ENCODE assay signal across 15 mouse cellular contexts in the genomic region with DNA sequence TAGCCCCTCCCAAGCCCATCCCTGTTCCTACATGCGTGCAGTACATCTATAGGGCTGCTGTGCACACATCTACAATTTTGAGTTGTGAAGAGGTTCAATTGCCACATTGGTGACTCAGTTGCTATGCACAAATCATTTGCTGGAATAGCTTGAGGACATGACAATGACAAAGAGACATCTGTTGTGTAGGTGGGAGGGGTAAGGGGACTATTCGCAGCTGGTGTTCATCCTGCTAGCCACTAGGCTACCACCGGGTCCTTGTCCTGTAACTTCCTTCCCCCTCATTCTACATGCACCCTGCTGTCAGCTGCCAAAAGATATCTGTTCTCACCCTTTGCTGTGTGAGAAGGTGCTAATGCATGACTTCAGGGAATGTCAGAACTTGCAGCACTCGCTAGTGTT.
A peak's percentile ranks its signal among the peaks of the same experiment; 100 is the strongest.
DNase-seq lines count a peak whose midpoint lies in the region; ATAC-seq and TF ChIP-seq lines count a peak whose summit lies in the region.
"Had no signal": no experiment of that assay in that cellular context is flagged by ENCODE, and none has a peak within 500 bp of the region (broad histone marks: within the 10 kb centered on the region; RNA-seq: fewer than 3 reads in every experiment).

No protein-coding gene starts in this region.

- H3K27me3 ChIP-seq in forebrain, embryonic 11.5 days (ENCODE audit: control insufficient read depth, insufficient read depth, low read length): no peaks in the 10 kb centered on the region
- H3K27me3 ChIP-seq in forebrain, embryonic 10.5 days (ENCODE audit: poor library complexity, severe bottlenecking): no peaks in the 10 kb centered on the region
- no peaks in the 10 kb centered on the region for H3K27me3 ChIP-seq in neural tube, embryonic 12.5 days (replicated peaks)
- no peaks in the 10 kb centered on the region for H3K27me3 ChIP-seq in neural tube, embryonic 15.5 days (replicated peaks)
- H3K27me3 ChIP-seq: liver, embryonic 15.5 days had no signal

- ATAC-seq in forebrain, embryonic 11.5 days (replicated peaks; ENCODE audit: low FRiP score): peak; percentile 71
- ATAC-seq in neural tube, embryonic 12.5 days (ENCODE audit: low FRiP score, low read depth): peak; percentile 83
- no peak for ATAC-seq in neural tube, embryonic 15.5 days (ENCODE audit: low FRiP score)
- ATAC-seq in megakaryocyte progenitor cell, adult 5-6 weeks (replicated peaks; ENCODE audit: poor library complexity): no peak

- H3K9ac ChIP-seq in forebrain, embryonic 11.5 days (ENCODE audit: low read length): no peak overlapping the region
- no peak overlapping the region for H3K9ac ChIP-seq in neural tube, embryonic 12.5 days
- no peak overlapping the region for H3K9ac ChIP-seq in neural tube, embryonic 15.5 days (replicated peaks)
- H3K9ac ChIP-seq: liver, embryonic 15.5 days had no signal

- no peaks in the 10 kb centered on the region for H3K9me3 ChIP-seq in forebrain, embryonic 11.5 days (ENCODE audit: control insufficient read depth, low read length)
- H3K9me3 ChIP-seq in forebrain, embryonic 10.5 days: no peaks in the 10 kb centered on the region
- H3K9me3 ChIP-seq in neural tube, embryonic 12.5 days: no peaks in the 10 kb centered on the region
- H3K9me3 ChIP-seq in neural tube, embryonic 15.5 days (replicated peaks): no peaks in the 10 kb centered on the region
- H3K9me3 ChIP-seq: liver, embryonic 15.5 days had no signal

- 27% methylated on average over 4 of the region's 4 CpGs for WGBS in forebrain, embryonic 11.5 days
- WGBS in forebrain, embryonic 10.5 days: 25% methylated on average over 4 of the region's 4 CpGs
- 12% methylated on average over 4 of the region's 4 CpGs for WGBS in neural tube, embryonic 12.5 days
- WGBS in neural tube, embryonic 15.5 days: 5% methylated on average over 4 of the region's 4 CpGs
- WGBS in lung, adult 2 months: 11% methylated on average over 4 of the region's 4 CpGs

- H3K4me1 ChIP-seq in forebrain, embryonic 11.5 days (replicated peaks; ENCODE audit: control insufficient read depth, insufficient read depth, low read length): no peaks in the 10 kb centered on the region
- H3K4me1 ChIP-seq in forebrain, embryonic 10.5 days: no peaks in the 10 kb centered on the region
- H3K4me1 ChIP-seq in neural tube, embryonic 12.5 days: peaks cover 6% of the 10 kb centered on the region; the same call in 1 of the 2 replicates
- H3K4me1 ChIP-seq in neural tube, embryonic 15.5 days: no peaks in the 10 kb centered on the region
- H3K4me1 ChIP-seq in lung, adult 2 months (ENCODE audit: control insufficient read depth, insufficient read depth, low read length): no peaks in the 10 kb centered on the region
- H3K4me1 ChIP-seq: liver, embryonic 15.5 days had no signal

- no peak for TF ChIP-seq CTCF in lung, adult 2 months (IDR thresholded peaks at IDR 0.05; ENCODE audit: insufficient read depth, low read length)

- TF ChIP-seq POLR2A in lung, adult 2 months (IDR thresholded peaks at IDR 0.05; ENCODE audit: borderline replicate concordance, extremely low read depth, low read depth, low read length): no peak

- DNase-seq in forebrain, embryonic 11.5 days (ENCODE audit: low spot score): peak; percentile 45
- DNase-seq in forebrain, embryonic 10.5 days (ENCODE audit: extremely low spot score, low spot score): no peak
- DNase-seq in frontal cortex, postnatal 36 days (ENCODE audit: low spot score in 2 of 2): peak; percentile 13 to 15
- peak; percentile 12 for DNase-seq in telencephalon, adult 2 months (ENCODE audit: low read depth, low spot score)
- no peak for DNase-seq in lung, adult 2 months
- DNase-seq: cerebellum, postnatal 36 days; heart, adult 2 months; heart, postnatal 36 days; kidney, adult 9 months; thymus, postnatal 14 days had no signal

- H3K4me3 ChIP-seq in forebrain, embryonic 11.5 days (ENCODE audit: low read depth, low read length): no peak overlapping the region
- no peak overlapping the region for H3K4me3 ChIP-seq in forebrain, embryonic 10.5 days
- H3K4me3 ChIP-seq in neural tube, embryonic 12.5 days: no peak overlapping the region
- no peak overlapping the region for H3K4me3 ChIP-seq in neural tube, embryonic 15.5 days (replicated peaks)
- no peak overlapping the region for H3K4me3 ChIP-seq in lung, adult 2 months (replicated peaks; ENCODE audit: extremely low read depth, low read depth, low read length)
- H3K4me3 ChIP-seq: heart, adult 2 months; layer of hippocampus, adult 2 months; liver, embryonic 15.5 days had no signal

- no peak overlapping the region for H3K27ac ChIP-seq in forebrain, embryonic 11.5 days (ENCODE audit: low read depth, low read length)
- no peak overlapping the region for H3K27ac ChIP-seq in forebrain, embryonic 10.5 days
- no peak overlapping the region for H3K27ac ChIP-seq in neural tube, embryonic 12.5 days
- no peak overlapping the region for H3K27ac ChIP-seq in neural tube, embryonic 15.5 days (replicated peaks)
- H3K27ac ChIP-seq: heart, adult 2 months; layer of hippocampus, adult 2 months; liver, embryonic 15.5 days had no signal

- no peak overlapping the region for H3K4me2 ChIP-seq in forebrain, embryonic 11.5 days (ENCODE audit: low read depth, low read length, severe bottlenecking)
- no peak overlapping the region for H3K4me2 ChIP-seq in neural tube, embryonic 12.5 days (replicated peaks)
- H3K4me2 ChIP-seq in neural tube, embryonic 15.5 days: no peak overlapping the region
- H3K4me2 ChIP-seq: liver, embryonic 15.5 days had no signal

- H3K36me3 ChIP-seq in forebrain, embryonic 11.5 days (ENCODE audit: control insufficient read depth, insufficient read depth, low read length): no peaks in the 10 kb centered on the region
- H3K36me3 ChIP-seq in forebrain, embryonic 10.5 days (replicated peaks): no peaks in the 10 kb centered on the region
- H3K36me3 ChIP-seq in neural tube, embryonic 12.5 days: no peaks in the 10 kb centered on the region
- H3K36me3 ChIP-seq in neural tube, embryonic 15.5 days: no peaks in the 10 kb centered on the region
- H3K36me3 ChIP-seq: liver, embryonic 15.5 days had no signal

Comparison
In these comparisons a context has a peak if more than half of its experiments do, and no peak if none do; other contexts are left out.
1. ATAC-seq: peak in forebrain, embryonic 11.5 days (single experiment) and neural tube, embryonic 12.5 days (single experiment); none in neural tube, embryonic 15.5 days (single experiment) and megakaryocyte progenitor cell, adult 5-6 weeks (single experiment).
2. DNase-seq: peak in forebrain, embryonic 11.5 days (single experiment), frontal cortex, postnatal 36 days (2 of 2) and telencephalon, adult 2 months (single experiment); none in forebrain, embryonic 10.5 days (single experiment) and lung, adult 2 months (single experiment).